ENCODE assay signal across 17 mouse cellular contexts in genomic region chr15:70594295-70594694, GRCm38 (mm10).
DNase-seq lines count a peak whose midpoint lies in the region; ATAC-seq lines count a peak whose summit lies in the region.
"Had no signal": no experiment of that assay in that cellular context is flagged by ENCODE, and none has a peak within 500 bp of the region (broad histone marks: within the 10 kb centered on the region; RNA-seq: fewer than 3 reads in every experiment).

No protein-coding gene starts in this region.

- H3K27me3 ChIP-seq in midbrain, embryonic 11.5 days (ENCODE audit: control insufficient read depth, insufficient read depth, low read length), result no peaks in the 10 kb centered on the region
- H3K27me3 ChIP-seq in midbrain, embryonic 10.5 days (ENCODE audit: low read depth, poor library complexity, severe bottlenecking), result peaks cover 32% of the 10 kb centered on the region
- no peaks in the 10 kb centered on the region for H3K27me3 ChIP-seq in hindbrain, embryonic 12.5 days
- H3K27me3 ChIP-seq in midbrain, embryonic 14.5 days (ENCODE audit: control insufficient read depth, insufficient read depth, low read length), result no peaks in the 10 kb centered on the region
- H3K27me3 ChIP-seq: Patski; stomach, embryonic 15.5 days had no signal

- WGBS in midbrain, embryonic 11.5 days, result 20% methylated on average over 1 of the region's 1 CpGs
- WGBS in midbrain, embryonic 10.5 days, result 17% methylated on average over 1 of the region's 1 CpGs
- 31% methylated on average over 1 of the region's 1 CpGs for WGBS in hindbrain, embryonic 12.5 days
- WGBS in midbrain, embryonic 14.5 days, result 0% methylated on average over 1 of the region's 1 CpGs

- no peak overlapping the region for H3K9ac ChIP-seq in midbrain, embryonic 11.5 days (ENCODE audit: low read length)
- no peak overlapping the region for H3K9ac ChIP-seq in hindbrain, embryonic 12.5 days
- H3K9ac ChIP-seq in midbrain, embryonic 14.5 days (replicated peaks; ENCODE audit: low read length), result no peak overlapping the region
- H3K9ac ChIP-seq: stomach, embryonic 15.5 days had no signal

- DNase-seq in midbrain, embryonic 11.5 days (ENCODE audit: low spot score, missing footprints), result no peak
- no peak for DNase-seq in midbrain, embryonic 10.5 days (ENCODE audit: low spot score)
- peak; percentile 60 for DNase-seq in midbrain, embryonic 14.5 days
- DNase-seq in MN1 (ENCODE audit: low spot score), result no peak
- DNase-seq in urinary bladder, postnatal 4 days (ENCODE audit: low spot score in 2 of 2), result no peak
- no peak for DNase-seq in lung, postnatal 36 days
- DNase-seq: cerebellum, postnatal 25 days; gastrocnemius, postnatal 36 days; kidney, adult 8-10 months; liver; lung, adult 18-20 months had no signal

- no peak overlapping the region for H3K27ac ChIP-seq in midbrain, embryonic 11.5 days (ENCODE audit: low read depth, low read length)
- no peak overlapping the region for H3K27ac ChIP-seq in midbrain, embryonic 10.5 days (replicated peaks)
- no peak overlapping the region for H3K27ac ChIP-seq in hindbrain, embryonic 12.5 days
- no peak overlapping the region for H3K27ac ChIP-seq in midbrain, embryonic 14.5 days (replicated peaks; ENCODE audit: low read depth, low read length)
- H3K27ac ChIP-seq: macrophage; stomach, embryonic 15.5 days had no signal

- no peaks in the 10 kb centered on the region for H3K9me3 ChIP-seq in midbrain, embryonic 11.5 days (ENCODE audit: control insufficient read depth, low read length)
- no peaks in the 10 kb centered on the region for H3K9me3 ChIP-seq in midbrain, embryonic 10.5 days (replicated peaks)
- no peaks in the 10 kb centered on the region for H3K9me3 ChIP-seq in hindbrain, embryonic 12.5 days (replicated peaks)
- no peaks in the 10 kb centered on the region for H3K9me3 ChIP-seq in midbrain, embryonic 14.5 days (ENCODE audit: control insufficient read depth, low read length)
- H3K9me3 ChIP-seq: stomach, embryonic 15.5 days had no signal

- ATAC-seq in midbrain, embryonic 11.5 days (ENCODE audit: low FRiP score), result peak; percentile 90
- ATAC-seq in hindbrain, embryonic 12.5 days (ENCODE audit: low FRiP score), result peak; percentile 63
- ATAC-seq in midbrain, embryonic 14.5 days (ENCODE audit: low FRiP score, low TSS enrichment), result peak; percentile 53
- ATAC-seq: activated CD4-positive, CD25-positive, alpha-beta regulatory T cell, adult 4 months; Patski had no signal

- peaks cover 7% of the 10 kb centered on the region for H3K4me1 ChIP-seq in midbrain, embryonic 11.5 days (ENCODE audit: control insufficient read depth, insufficient read depth, low read length)
- peaks cover 16% of the 10 kb centered on the region for H3K4me1 ChIP-seq in midbrain, embryonic 10.5 days
- no peaks in the 10 kb centered on the region for H3K4me1 ChIP-seq in hindbrain, embryonic 12.5 days
- peaks cover 4% of the 10 kb centered on the region; the same call in 1 of the 2 replicates for H3K4me1 ChIP-seq in midbrain, embryonic 14.5 days (ENCODE audit: control insufficient read depth, insufficient read depth, low read length)
- H3K4me1 ChIP-seq: stomach, embryonic 15.5 days had no signal

- H3K4me3 ChIP-seq in midbrain, embryonic 11.5 days (ENCODE audit: low read depth, low read length), result no peak overlapping the region
- H3K4me3 ChIP-seq in midbrain, embryonic 10.5 days, result no peak overlapping the region
- no peak overlapping the region for H3K4me3 ChIP-seq in hindbrain, embryonic 12.5 days
- H3K4me3 ChIP-seq in midbrain, embryonic 14.5 days (replicated peaks; ENCODE audit: low read depth, low read length), result no peak overlapping the region
- H3K4me3 ChIP-seq: erythroblast, embryonic 14.5 days; stomach, embryonic 15.5 days had no signal

- no peaks in the 10 kb centered on the region for H3K36me3 ChIP-seq in midbrain, embryonic 11.5 days (ENCODE audit: control insufficient read depth, insufficient read depth, low read length)
- H3K36me3 ChIP-seq in midbrain, embryonic 10.5 days, result no peaks in the 10 kb centered on the region
- H3K36me3 ChIP-seq in hindbrain, embryonic 12.5 days, result no peaks in the 10 kb centered on the region
- no peaks in the 10 kb centered on the region for H3K36me3 ChIP-seq in midbrain, embryonic 14.5 days (ENCODE audit: control insufficient read depth, insufficient read depth, low read length)
- H3K36me3 ChIP-seq: stomach, embryonic 15.5 days had no signal

- H3K4me2 ChIP-seq in midbrain, embryonic 11.5 days, result no peak overlapping the region
- H3K4me2 ChIP-seq in hindbrain, embryonic 12.5 days (replicated peaks), result no peak overlapping the region
- no peak overlapping the region for H3K4me2 ChIP-seq in midbrain, embryonic 14.5 days (ENCODE audit: low read length)
- H3K4me2 ChIP-seq: stomach, embryonic 15.5 days had no signal
